Mouse (Mus musculus): Measurements from ENCODE around the gene Phldb2.

Phldb2 gene

DNA sequence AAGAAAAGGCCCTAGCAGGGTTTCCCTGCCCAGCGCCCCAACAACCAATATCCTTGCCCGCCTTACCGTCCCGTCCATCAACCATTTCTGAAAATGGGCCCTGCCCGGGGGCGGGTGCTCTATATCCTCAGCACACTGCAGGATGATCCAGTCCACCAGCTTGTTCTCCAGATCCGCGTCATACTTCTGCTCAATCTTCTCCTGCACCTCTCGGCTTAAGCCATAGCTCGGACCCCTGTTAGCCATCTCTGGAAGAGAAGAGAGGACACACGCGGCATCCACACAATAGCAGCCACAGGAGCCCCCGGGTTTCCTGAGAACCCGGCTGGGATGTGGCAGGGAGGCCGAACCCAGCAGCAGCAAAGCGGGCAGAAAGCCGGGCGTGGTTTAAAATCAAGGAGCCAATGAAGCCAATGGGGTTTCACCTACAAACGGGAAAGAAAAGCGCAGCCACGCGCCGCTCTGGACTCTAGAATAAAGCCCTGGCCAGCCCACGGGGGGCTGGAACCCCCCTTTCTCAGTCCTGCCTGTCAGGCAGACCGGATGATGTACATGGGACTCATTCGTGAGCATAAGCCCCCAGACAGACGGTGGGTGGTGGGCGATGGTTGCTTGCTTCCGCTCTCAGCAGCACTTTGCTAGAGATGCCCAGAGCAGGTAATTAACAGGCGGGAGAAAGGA is 229.2 kb downstream of the Phldb2 start, which contains the start of gene Tagln3:
Tagln3 (minus strand) TSS at position 548 of the 681 bp plus-strand sequence.
- DNase-seq (ENCODE audit: low spot score) = no peak

GRCm38 (mm10) chr16:45723172-45723901 is 230.1 kb downstream of the Phldb2 start:
- no peak for DNase-seq (ENCODE audit: low spot score)

- no peak for DNase-seq (ENCODE audit: low spot score)
These were observed 230.9 kb downstream of the Phldb2 start for GRCm38 (mm10) chr16:45722460-45722951.

GRCm38 (mm10) chr16:45720022-45720630 is 233.3 kb downstream of the Phldb2 start:
- DNase-seq (ENCODE audit: low spot score) = no peak

- DNase-seq (ENCODE audit: low spot score) = no peak
These were observed 235.1 kb downstream of the Phldb2 start for GRCm38 (mm10) chr16:45718296-45718695.

DNA sequence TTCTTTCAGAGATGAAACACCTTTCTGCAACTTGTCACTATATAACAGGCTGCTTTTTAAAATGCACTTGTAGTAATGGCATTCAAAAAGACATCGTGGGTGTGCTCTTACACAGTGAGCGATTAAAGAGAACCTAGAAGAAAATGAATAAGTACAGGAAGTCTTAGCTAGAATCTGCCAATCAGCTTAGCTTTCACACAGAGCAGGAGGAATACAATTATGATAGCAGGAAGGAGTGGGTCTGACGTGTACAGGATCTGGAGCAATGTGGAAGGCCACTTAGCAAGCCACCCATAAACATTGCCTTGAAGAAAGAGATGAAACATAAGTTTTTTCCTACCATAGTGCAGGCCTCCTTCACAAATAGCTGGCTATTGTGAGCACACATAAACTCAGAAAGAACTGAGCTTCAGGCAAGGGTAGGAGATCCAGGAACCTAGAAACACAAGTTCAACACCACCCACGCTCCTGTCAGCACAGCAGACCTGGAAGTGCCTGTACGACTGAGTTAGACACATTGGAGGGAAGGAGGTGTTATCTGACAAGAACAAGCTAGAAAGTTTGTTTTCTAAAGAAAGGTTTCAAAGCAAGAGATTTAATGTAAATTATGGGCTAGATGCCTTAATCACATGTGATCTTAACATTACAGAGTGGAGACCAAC is 238.8 kb downstream of the Phldb2 start:
- no peak for DNase-seq (ENCODE audit: low spot score)

GRCm38 (mm10) chr16:45713878-45714277 is 239.5 kb downstream of the Phldb2 start:
- no peak for DNase-seq (ENCODE audit: low spot score)

GRCm38 (mm10) chr16:45713261-45713660 is 240.1 kb downstream of the Phldb2 start:
- no peak for DNase-seq (ENCODE audit: low spot score)

DNA sequence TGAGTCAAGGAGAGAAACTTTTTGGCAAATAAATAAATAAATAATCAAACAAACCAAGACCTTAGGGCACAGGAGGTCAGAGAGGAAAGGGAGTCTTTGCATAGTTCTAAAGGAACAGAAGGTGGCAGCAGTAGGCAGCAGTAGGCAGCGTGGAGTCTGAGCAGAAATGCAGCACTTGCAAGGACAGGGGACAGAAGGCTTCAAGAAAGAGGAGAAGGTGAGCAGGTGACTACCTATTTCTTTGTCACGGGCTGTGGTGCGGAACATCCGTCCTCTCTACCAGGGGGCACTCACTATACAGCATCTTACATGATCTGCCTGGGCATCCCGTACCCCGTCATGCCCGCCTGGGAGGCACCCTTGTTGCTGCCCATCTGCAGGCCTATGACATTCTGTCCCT is 242.1 kb downstream of the Phldb2 start:
- no peak for DNase-seq (ENCODE audit: low spot score)

GRCm38 (mm10) chr16:45699301-45699700 is 254.1 kb downstream of the Phldb2 start:
- DNase-seq (ENCODE audit: low spot score) = no peak

GRCm38 (mm10) chr16:45697996-45698395 is 255.4 kb downstream of the Phldb2 start:
- DNase-seq (ENCODE audit: low spot score) = no peak
